Mouse (Mus musculus) hindbrain, embryonic 16.5 days (tissue): ENCODE results near the gene Nelfcd. TPM values are rescaled to one million over a fixed set of nuclear protein-coding genes. Genes with fewer than 3 reads are reported as not detected.

Source experiments
- ATAC-seq: fragments of 200-750 bp; cut with Nextera tagmentation; 2 replicates; pipeline ENCODE4 v1.8.0; 2017; ENCODE audit warnings: moderate TSS enrichment, moderate library complexity
- H3K27ac ChIP-seq: fragments of 300-500 bp; sonication (generic); 2 replicates; pipeline ENCODE4 v1.5.1; 2014; ENCODE audit warnings: low read depth, mild to moderate bottlenecking, control low read depth, low read length, moderate library complexity
- H3K27me3 ChIP-seq: fragments of 300-500 bp; sonication (generic); replicated peaks from 2 replicates; pipeline ENCODE4 v1.6.1; 2014; ENCODE audit warnings: low read length; ENCODE audit not compliant: control insufficient read depth, insufficient read depth
- H3K36me3 ChIP-seq: fragments of 300-500 bp; sonication (generic); 2 replicates; pipeline ENCODE4 v1.6.1; 2014; ENCODE audit warnings: mild to moderate bottlenecking, low read length, moderate library complexity, mixed read lengths; ENCODE audit not compliant: control insufficient read depth, insufficient read depth
- H3K4me1 ChIP-seq: fragments of 300-500 bp; sonication (generic); 2 replicates; pipeline ENCODE4 v1.6.1; 2014; ENCODE audit warnings: low read depth, low read length; ENCODE audit not compliant: control insufficient read depth, insufficient read depth
- H3K4me2 ChIP-seq: fragments of 300-500 bp; sonication (generic); 2 replicates; pipeline ENCODE4 v1.6.1; 2014; ENCODE audit warnings: mild to moderate bottlenecking, low read length, control low read depth, moderate library complexity
- H3K4me3 ChIP-seq: fragments of 300-500 bp; sonication (generic); 2 replicates; pipeline ENCODE4 v1.5.1; 2014; ENCODE audit warnings: mild to moderate bottlenecking, low read length, control low read depth, moderate library complexity
- H3K9ac ChIP-seq: fragments of 300-500 bp; sonication (generic); 2 replicates; pipeline ENCODE4 v1.6.1; 2014; ENCODE audit warnings: low read depth, mild to moderate bottlenecking, control low read depth, low read length, moderate library complexity
- H3K9me3 ChIP-seq: fragments of 300-500 bp; sonication (generic); 2 replicates; pipeline ENCODE4 v1.6.1; 2014; ENCODE audit warnings: mild to moderate bottlenecking, low read length, moderate library complexity; ENCODE audit not compliant: control insufficient read depth
- WGBS: fragments of 180-500 bp; shearing (Covaris S2); extraction: QIAGEN DNeasy Blood & Tissue Kit; methylation state at CpG from one replicate; pipeline ENCODE4 v1.1.7; 2014; 5-methylcytosine and 5-hydroxymethylcytosine counted together
- polyA plus RNA-seq: library from polyadenylated mRNA; unstranded; fragments of >200 nt; fragmentation: Nextera tagmentation; extraction: Ambion mirVana; gene quantifications from 2 replicates; pipeline ENCODE4 v1.2.1, GENCODE M21; 2015

The Nelfcd gene
- polyA plus RNA-seq, 1 experiment from 2014 or later = 108 TPM

DNA sequence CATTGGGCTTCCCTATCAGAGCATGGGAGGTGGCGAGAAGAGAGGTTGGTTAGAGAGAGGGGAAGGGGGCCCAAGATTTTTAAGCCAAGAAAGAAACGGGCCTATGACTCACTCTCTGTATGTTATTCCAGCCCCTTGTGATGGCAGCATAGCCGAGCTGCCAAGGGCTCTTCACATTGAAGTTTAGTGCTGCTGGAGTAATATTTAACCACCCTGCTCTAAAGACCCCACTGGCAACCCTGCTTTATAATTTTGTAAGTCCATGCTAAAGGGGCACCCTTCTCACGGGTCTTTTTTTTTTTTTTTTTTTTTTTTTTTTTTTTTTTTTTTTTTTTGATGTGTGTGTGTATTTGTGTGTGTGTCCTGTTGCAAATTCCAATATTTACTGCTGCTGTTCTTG, 26.3 kb downstream of the Nelfcd start:
- Histone ChIP-seq H3K36me3 (no peaks in the 10 kb centered on the region), H3K4me2 (no peak overlapping the region), H3K27me3 (no peaks in the 10 kb centered on the region), H3K27ac (no peak overlapping the region), H3K9ac (no peak overlapping the region), H3K9me3 (no peaks in the 10 kb centered on the region), H3K4me1 (peaks cover 12% of the 10 kb centered on the region), H3K4me3 (no peak overlapping the region)
- no peak for ATAC-seq
- WGBS = 88% methylated on average over 4 of the region's 4 CpGs

DNA sequence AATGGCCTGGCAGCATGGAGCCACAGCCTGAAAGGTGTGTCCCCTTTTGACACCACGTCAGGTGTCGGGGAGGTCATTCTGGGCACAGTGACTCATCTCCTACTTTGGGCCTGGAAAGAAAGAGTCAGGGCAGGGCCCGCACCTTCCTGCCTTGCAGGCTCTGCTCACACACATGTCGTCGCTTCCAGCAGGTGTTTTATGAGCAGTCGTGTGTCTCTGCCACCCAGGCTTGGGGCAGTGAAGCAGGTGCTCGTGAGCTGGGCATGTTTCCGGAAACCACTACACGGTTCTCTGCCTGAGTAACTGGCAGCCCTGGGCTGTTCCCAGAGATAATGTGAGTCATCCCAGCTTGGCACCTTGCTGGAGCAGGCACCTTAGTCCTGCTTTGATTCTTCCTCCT, 26.9 kb downstream of the Nelfcd start:
- Histone ChIP-seq H3K27me3 (no peaks in the 10 kb centered on the region), H3K4me3 (no peak overlapping the region)
- 82% methylated on average over 9 of the region's 9 CpGs for WGBS

DNA sequence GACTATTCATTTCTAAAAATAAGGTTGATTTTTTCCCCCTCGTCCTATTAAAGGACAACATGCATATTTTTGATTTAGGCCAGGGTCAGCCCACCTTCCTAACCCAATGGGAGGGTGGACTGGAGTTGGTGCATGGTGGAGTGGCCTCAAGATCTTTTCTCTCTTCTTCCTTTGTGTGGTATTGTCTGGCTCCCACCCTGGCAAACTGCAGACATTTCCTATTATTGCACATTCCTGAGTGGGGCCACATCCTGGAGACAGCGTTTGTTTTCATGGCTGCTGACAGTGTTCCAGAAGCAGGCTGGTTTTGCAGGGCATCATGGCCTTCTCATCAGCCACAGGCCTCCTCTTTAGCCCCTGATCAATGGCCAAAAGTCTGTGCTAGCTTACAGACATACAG, 27.4 kb downstream of the Nelfcd start:
- no peaks in the 10 kb centered on the region for H3K36me3 ChIP-seq
- H3K9ac ChIP-seq = no peak overlapping the region
- peaks cover 9% of the 10 kb centered on the region for H3K4me1 ChIP-seq
- ATAC-seq = no peak
- H3K4me3 ChIP-seq = no peak overlapping the region
- no peaks in the 10 kb centered on the region for H3K27me3 ChIP-seq
- WGBS = 32% methylated on average over 2 of the region's 2 CpGs
- no peaks in the 10 kb centered on the region for H3K9me3 ChIP-seq
- no peak overlapping the region for H3K27ac ChIP-seq
- H3K4me2 ChIP-seq = no peak overlapping the region

More for the DNA sequence above, 26.9 kb downstream of the Nelfcd start:
- Histone ChIP-seq H3K9me3 (no peaks in the 10 kb centered on the region), H3K4me1 (peaks cover 12% of the 10 kb centered on the region), H3K4me2 (no peak overlapping the region), H3K9ac (no peak overlapping the region), H3K36me3 (no peaks in the 10 kb centered on the region), H3K27ac (no peak overlapping the region)
- ATAC-seq = no peak

DNA sequence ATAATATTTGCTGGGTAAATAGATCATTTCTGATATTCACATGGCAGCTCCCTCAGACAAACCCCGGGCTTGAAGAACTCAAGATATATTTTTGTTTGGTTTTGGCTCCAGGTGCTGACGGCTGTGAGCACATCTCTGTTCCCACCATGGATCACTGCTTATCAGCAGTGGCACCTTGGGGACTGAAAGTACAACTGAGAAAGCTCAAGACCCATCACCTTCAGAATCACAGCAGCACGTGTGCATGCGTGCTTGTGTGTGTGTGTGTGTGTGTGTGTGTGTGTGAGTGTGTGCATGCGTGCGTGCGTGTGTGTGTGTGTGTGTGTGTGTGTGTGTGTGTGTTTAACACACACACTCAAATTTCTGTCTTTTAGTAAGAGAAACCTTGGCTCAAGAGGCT, 28.8 kb downstream of the Nelfcd start:
- no peak overlapping the region for H3K4me2 ChIP-seq
- no peak overlapping the region for H3K4me3 ChIP-seq
- no peaks in the 10 kb centered on the region for H3K36me3 ChIP-seq
- no peak overlapping the region for H3K9ac ChIP-seq
- H3K27me3 ChIP-seq = no peaks in the 10 kb centered on the region
- H3K27ac ChIP-seq = no peak overlapping the region
- no peak for ATAC-seq
- no peaks in the 10 kb centered on the region for H3K9me3 ChIP-seq
- WGBS = 88% methylated on average over 7 of the region's 7 CpGs
- no peaks in the 10 kb centered on the region for H3K4me1 ChIP-seq

DNA sequence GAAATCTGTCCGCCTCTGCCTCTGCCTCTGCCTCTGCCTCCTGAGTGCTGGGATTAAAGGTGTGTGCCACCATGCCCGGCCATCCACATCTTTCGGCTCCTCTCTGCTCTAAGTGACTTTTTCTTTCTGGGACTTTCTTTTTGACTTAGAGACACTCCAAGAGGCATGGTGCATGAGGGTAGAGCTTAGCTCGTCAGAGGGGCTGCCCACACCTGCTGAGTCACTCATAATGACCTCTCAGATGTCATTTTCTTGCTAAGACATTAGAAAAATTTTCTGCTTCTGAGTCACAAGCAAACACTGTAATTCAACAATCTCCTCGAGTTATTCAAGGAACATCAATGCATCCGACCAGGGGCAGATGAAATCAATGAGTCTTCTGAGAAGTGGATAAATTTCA, 29.4 kb downstream of the Nelfcd start:
- H3K4me2 ChIP-seq = no peak overlapping the region
- no peak overlapping the region for H3K27ac ChIP-seq
- no peak overlapping the region for H3K9ac ChIP-seq
- WGBS = 84% methylated on average over 6 of the region's 6 CpGs
- H3K27me3 ChIP-seq = no peaks in the 10 kb centered on the region
- H3K9me3 ChIP-seq = no peaks in the 10 kb centered on the region
- H3K4me1 ChIP-seq = no peaks in the 10 kb centered on the region
- no peak overlapping the region for H3K4me3 ChIP-seq
- H3K36me3 ChIP-seq = no peaks in the 10 kb centered on the region
- ATAC-seq = no peak

DNA sequence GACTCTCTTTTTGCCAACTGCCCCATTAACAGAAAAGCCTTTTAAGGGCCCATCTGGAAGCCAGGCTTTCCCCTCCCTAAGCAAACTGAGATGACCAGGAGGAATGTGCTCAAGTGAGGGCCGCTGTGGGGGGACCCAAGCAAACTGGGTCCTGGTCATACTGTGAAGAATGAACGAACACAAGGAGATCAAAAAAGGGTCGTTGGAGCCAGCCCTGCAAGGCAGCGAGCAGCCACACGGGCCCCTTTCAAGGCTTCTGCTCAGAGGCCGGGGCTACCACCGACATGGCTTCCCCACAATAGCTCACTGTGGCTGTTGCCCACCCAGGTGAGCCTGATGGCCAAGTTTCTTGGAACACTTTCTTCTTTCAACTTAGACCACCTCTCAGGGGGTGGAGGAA, 30.9 kb downstream of the Nelfcd start:
- Histone ChIP-seq H3K9ac (no peak overlapping the region), H3K9me3 (no peaks in the 10 kb centered on the region), H3K36me3 (no peaks in the 10 kb centered on the region), H3K4me3 (no peak overlapping the region), H3K27ac (no peak overlapping the region), H3K4me2 (no peak overlapping the region), H3K27me3 (no peaks in the 10 kb centered on the region), H3K4me1 (no peaks in the 10 kb centered on the region)
- WGBS = 54% methylated on average over 7 of the region's 7 CpGs
- ATAC-seq = no peak

DNA sequence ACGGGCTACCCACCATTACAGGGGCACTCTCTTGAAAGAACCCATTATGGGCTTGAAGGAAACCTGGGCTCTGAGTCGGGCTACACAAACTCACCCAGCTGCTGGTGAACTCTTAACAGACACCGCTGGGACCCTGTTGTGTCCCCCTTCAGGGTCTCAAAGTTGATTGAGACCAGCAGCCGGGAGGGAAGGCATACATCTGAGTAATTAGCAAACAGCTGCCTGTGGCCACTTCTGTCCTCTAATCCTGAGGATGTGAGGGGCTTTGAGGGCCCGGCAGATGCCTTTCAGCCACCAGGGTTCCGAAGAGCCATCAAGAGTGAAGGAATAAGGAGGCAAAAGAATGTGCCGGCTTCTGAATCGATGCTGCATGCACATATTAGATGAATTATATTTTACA, 31.3 kb downstream of the Nelfcd start:
- Histone ChIP-seq H3K27ac (no peak overlapping the region), H3K4me3 (no peak overlapping the region), H3K4me1 (no peaks in the 10 kb centered on the region), H3K9ac (no peak overlapping the region), H3K9me3 (no peaks in the 10 kb centered on the region), H3K36me3 (no peaks in the 10 kb centered on the region), H3K27me3 (no peaks in the 10 kb centered on the region), H3K4me2 (no peak overlapping the region)
- ATAC-seq = no peak
- 75% methylated on average over 8 of the region's 8 CpGs for WGBS

DNA sequence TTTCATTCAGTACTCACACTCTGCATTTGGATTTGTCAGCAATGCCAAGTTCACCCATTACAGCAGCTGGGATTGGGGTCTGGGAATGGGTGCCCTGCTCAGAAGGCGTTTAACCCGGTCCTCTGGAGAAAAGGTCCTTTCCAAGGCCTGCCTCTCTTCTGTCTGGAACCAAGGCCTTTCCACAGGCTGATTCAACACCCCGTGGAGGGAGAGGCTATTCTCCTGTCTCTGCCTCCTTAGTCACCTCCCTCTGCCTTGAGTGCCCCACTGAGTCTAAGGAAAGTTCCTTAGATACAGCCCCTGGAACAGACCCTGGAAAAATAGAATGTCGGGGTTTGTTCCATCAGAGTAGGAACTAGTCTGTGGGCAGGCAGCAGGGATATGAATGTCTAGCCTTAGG, 32.8 kb downstream of the Nelfcd start:
- 87% methylated on average over 4 of the region's 4 CpGs for WGBS
- Histone ChIP-seq H3K4me1 (no peaks in the 10 kb centered on the region), H3K4me3 (no peak overlapping the region), H3K27me3 (no peaks in the 10 kb centered on the region), H3K9me3 (no peaks in the 10 kb centered on the region), H3K36me3 (no peaks in the 10 kb centered on the region), H3K9ac (no peak overlapping the region), H3K27ac (no peak overlapping the region), H3K4me2 (no peak overlapping the region)
- no peak for ATAC-seq

DNA sequence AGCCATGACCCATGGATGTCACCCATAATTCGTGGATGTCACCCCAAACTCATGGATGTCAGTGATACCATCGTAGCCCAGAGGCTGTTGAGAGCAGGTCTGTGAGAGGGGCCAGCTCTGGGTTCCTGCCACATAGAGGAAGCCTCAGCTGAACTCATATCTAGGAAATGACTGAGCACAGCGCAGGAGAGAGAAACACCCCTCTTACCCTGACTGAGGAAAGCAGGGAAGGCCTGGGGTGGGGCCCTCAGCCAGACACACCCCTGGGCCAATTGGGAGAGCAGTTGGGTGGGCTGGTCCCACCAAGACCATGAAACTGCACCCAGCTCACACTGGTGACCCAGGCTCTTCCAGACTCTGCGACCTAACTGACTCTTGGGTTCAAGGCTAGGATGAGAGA, 34.7 kb downstream of the Nelfcd start, which contains the start of gene Tubb1:
TSS of gene Tubb1 (plus strand) at position 343 of the 400 bp plus-strand sequence.
- 84% methylated on average over 4 of the region's 4 CpGs for WGBS

DNA sequence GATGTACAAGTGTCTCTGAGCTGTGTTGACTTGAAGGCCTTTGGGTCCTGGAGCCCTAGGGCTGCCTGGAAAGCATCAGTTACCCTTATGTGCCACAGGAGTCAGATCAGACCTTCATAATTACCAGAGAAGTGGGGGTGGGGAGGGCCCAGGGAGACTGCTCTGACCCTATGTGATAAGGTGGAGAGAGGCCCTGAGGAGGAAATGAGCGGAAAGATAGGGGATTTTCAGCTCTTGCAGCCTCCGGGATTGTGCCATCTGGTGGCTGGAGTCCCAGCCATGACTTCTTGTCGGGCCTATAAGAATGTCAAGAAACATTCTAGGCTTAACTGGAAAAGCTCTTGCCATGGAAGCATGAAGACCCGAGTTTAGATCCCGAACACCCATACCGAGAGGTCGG, 38.1 kb downstream of the Nelfcd start:
- no peaks in the 10 kb centered on the region for H3K36me3 ChIP-seq
- H3K9ac ChIP-seq = no peak overlapping the region
- no peaks in the 10 kb centered on the region for H3K4me1 ChIP-seq
- no peaks in the 10 kb centered on the region for H3K27me3 ChIP-seq
- WGBS = 81% methylated on average over 7 of the region's 7 CpGs
- no peak overlapping the region for H3K4me2 ChIP-seq
- no peak for ATAC-seq
- H3K4me3 ChIP-seq = no peak overlapping the region
- H3K9me3 ChIP-seq = no peaks in the 10 kb centered on the region
- H3K27ac ChIP-seq = no peak overlapping the region

More for the DNA sequence above, 34.7 kb downstream of the Nelfcd start, which contains the start of gene Tubb1:
- H3K27ac ChIP-seq = no peak within 1 kb of the TSS
- no peak within 1 kb of the TSS for H3K9ac ChIP-seq
- no peaks in the 10 kb centered on the region for H3K4me1 ChIP-seq
- no peaks in the 10 kb centered on the region for H3K27me3 ChIP-seq
- no peak for ATAC-seq
- H3K36me3 ChIP-seq = no peaks in the 10 kb centered on the region
- H3K9me3 ChIP-seq = no peaks in the 10 kb centered on the region
- no peak within 1 kb of the TSS for H3K4me2 ChIP-seq
- H3K4me3 ChIP-seq = no peak within 1 kb of the TSS
